Mouse (Mus musculus) limb, embryonic 13.5 days (tissue): ENCODE measurements around the gene Rexo2. TPM values are rescaled to one million over a fixed set of nuclear protein-coding genes. Genes with fewer than 3 reads are reported as not detected.

Source experiments
- ATAC-seq: fragments of 200-750 bp; cut with Nextera tagmentation; 2 replicates; pipeline ENCODE4 v1.8.0; 2017; ENCODE audit warnings: low read depth, moderate number of reproducible peaks, moderate TSS enrichment; ENCODE audit not compliant: low FRiP score
- H3K27ac ChIP-seq: fragments of 300-500 bp; sonication (generic); 2 replicates; pipeline ENCODE4 v1.5.1; 2015; ENCODE audit warnings: inconsistent platforms, mild to moderate bottlenecking, moderate library complexity
- H3K27me3 ChIP-seq: fragments of 300-500 bp; sonication (generic); 2 replicates; pipeline ENCODE4 v1.6.1; 2015; ENCODE audit warnings: mild to moderate bottlenecking, inconsistent platforms
- H3K36me3 ChIP-seq: fragments of 300-500 bp; sonication (generic); 2 replicates; pipeline ENCODE4 v1.6.1; 2015; ENCODE audit warnings: inconsistent platforms, mild to moderate bottlenecking, moderate library complexity
- H3K4me1 ChIP-seq: fragments of 300-500 bp; sonication (generic); 2 replicates; pipeline ENCODE4 v1.6.1; 2015; ENCODE audit warnings: inconsistent platforms
- H3K4me2 ChIP-seq: fragments of 300-500 bp; sonication (generic); replicated peaks from 2 replicates; pipeline ENCODE4 v1.6.1; 2015; ENCODE audit warnings: inconsistent platforms, mild to moderate bottlenecking, moderate library complexity
- H3K4me3 ChIP-seq: fragments of 300-500 bp; sonication (generic); 2 replicates; pipeline ENCODE4 v1.5.1; 2015; ENCODE audit warnings: moderate library complexity, mild to moderate bottlenecking, inconsistent platforms
- H3K9ac ChIP-seq: fragments of 300-500 bp; sonication (generic); 2 replicates; pipeline ENCODE4 v1.6.1; 2015; ENCODE audit warnings: mild to moderate bottlenecking, inconsistent platforms
- H3K9me3 ChIP-seq: fragments of 300-500 bp; sonication (generic); 2 replicates; pipeline ENCODE4 v1.6.1; 2016; ENCODE audit warnings: inconsistent platforms
- WGBS: fragments of 180-500 bp; shearing (Covaris S2); methylation state at CpG from one replicate; pipeline ENCODE4 v1.1.7; 2015; 5-methylcytosine and 5-hydroxymethylcytosine counted together
- polyA plus RNA-seq: library from polyadenylated mRNA; unstranded; fragments of >200 nt; fragmentation: Nextera tagmentation; extraction: Ambion mirVana; gene quantifications from 2 replicates; pipeline ENCODE4 v1.2.1, GENCODE M21; 2015

Gene Rexo2
- polyA plus RNA-seq, 1 experiment from 2014 or later: 114 TPM

GRCm38 (mm10) chr9:48465671-48466070, 14.8 kb downstream of the Rexo2 start:
- Histone ChIP-seq H3K27me3 (no peaks in the 10 kb centered on the region), H3K4me2 (no peak overlapping the region), H3K9me3 (no peaks in the 10 kb centered on the region; the same call in 1 of the 2 replicates), H3K9ac (no peak overlapping the region), H3K4me3 (no peak overlapping the region), H3K36me3 (peaks cover 54% of the 10 kb centered on the region), H3K27ac (no peak overlapping the region), H3K4me1 (no peaks in the 10 kb centered on the region)
- ATAC-seq: no peak
- WGBS: 95% methylated on average over 3 of the region's 3 CpGs

DNA sequence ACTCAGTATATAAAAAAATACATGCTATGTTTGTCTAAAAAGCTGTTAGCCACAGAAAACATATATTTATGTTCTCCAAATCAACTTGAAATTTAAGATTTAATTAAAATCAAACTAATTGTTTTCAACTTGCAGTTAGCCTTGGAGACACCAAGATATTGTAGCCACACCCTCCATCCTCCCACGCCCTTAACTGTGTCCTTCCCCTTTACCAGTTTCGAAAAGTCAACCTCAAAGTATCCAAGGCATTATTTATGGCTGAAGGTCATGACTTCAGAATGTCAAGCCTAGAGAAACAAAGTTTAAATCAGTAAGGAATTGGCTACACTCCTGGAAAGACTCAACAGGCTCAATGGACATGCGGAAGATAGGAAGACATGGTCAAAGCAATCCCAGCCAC, 18.9 kb downstream of the Rexo2 start:
- Histone ChIP-seq H3K9ac (no peak overlapping the region), H3K9me3 (no peaks in the 10 kb centered on the region; the same call in 1 of the 2 replicates), H3K4me1 (no peaks in the 10 kb centered on the region), H3K36me3 (peaks cover 14% of the 10 kb centered on the region), H3K4me2 (no peak overlapping the region), H3K27ac (no peak overlapping the region), H3K27me3 (no peaks in the 10 kb centered on the region), H3K4me3 (no peak overlapping the region)
- WGBS: 89% methylated on average over 3 of the region's 3 CpGs
- ATAC-seq: no peak

GRCm38 (mm10) chr9:48460720-48461119, 19.7 kb downstream of the Rexo2 start:
- H3K9me3 ChIP-seq: no peaks in the 10 kb centered on the region; the same call in 1 of the 2 replicates
- no peak overlapping the region for H3K27ac ChIP-seq
- H3K9ac ChIP-seq: no peak overlapping the region
- no peaks in the 10 kb centered on the region for H3K27me3 ChIP-seq
- peaks cover 7% of the 10 kb centered on the region for H3K36me3 ChIP-seq
- H3K4me1 ChIP-seq: no peaks in the 10 kb centered on the region
- H3K4me3 ChIP-seq: no peak overlapping the region
- 91% methylated on average over 8 of the region's 8 CpGs for WGBS
- no peak overlapping the region for H3K4me2 ChIP-seq
- no peak for ATAC-seq

GRCm38 (mm10) chr9:48459391-48459790, 21.0 kb downstream of the Rexo2 start:
- no peaks in the 10 kb centered on the region for H3K27me3 ChIP-seq
- no peak overlapping the region for H3K27ac ChIP-seq
- no peaks in the 10 kb centered on the region for H3K9me3 ChIP-seq
- no peaks in the 10 kb centered on the region for H3K4me1 ChIP-seq
- ATAC-seq: no peak
- WGBS: 90% methylated on average over 5 of the region's 5 CpGs
- no peak overlapping the region for H3K4me2 ChIP-seq
- no peaks in the 10 kb centered on the region for H3K36me3 ChIP-seq
- H3K9ac ChIP-seq: no peak overlapping the region
- H3K4me3 ChIP-seq: no peak overlapping the region

DNA sequence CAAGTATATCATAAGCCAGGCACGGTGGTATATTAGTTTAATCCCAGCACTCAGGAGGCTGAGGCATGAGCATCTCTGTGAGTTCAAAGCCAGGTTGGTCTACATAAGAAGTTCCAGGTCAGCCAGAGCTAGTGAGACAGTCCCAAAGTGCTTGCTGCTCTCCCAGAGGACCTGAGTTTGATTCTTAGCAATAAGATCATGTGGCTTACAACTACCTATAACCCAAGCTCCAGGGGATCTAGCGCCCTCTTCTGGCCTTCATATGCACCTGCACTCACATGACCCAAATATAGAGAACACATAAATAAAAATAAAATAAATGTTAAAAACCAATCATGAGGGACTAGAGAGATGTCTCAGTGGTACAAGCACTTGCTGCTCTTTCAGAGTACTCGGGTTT, 21.5 kb downstream of the Rexo2 start:
- no peak overlapping the region for H3K4me3 ChIP-seq
- H3K9ac ChIP-seq: no peak overlapping the region
- H3K27me3 ChIP-seq: no peaks in the 10 kb centered on the region
- H3K4me2 ChIP-seq: no peak overlapping the region
- WGBS: 71% methylated on average over 3 of the region's 3 CpGs
- H3K36me3 ChIP-seq: no peaks in the 10 kb centered on the region
- no peaks in the 10 kb centered on the region for H3K4me1 ChIP-seq
- no peak overlapping the region for H3K27ac ChIP-seq
- no peak for ATAC-seq
- H3K9me3 ChIP-seq: no peaks in the 10 kb centered on the region

DNA sequence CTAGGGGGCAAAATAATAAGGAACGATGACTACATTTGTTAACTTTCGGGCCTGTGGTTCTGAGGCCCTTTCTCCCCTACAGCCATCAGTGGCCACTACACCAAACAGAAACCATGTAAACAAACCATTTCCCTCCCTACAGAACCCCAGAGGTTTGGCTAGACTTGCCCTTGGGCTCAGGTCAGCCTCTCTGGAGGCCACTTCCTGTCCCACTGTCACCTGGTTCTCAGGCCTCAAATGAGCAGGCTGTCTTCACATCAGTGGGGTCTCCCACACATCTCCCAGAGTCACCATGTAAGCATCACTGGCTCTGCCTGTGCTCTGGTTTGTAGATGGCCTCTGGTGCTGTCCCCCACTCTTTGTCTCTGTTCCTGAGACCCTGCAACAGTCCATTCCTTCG, 24.5 kb downstream of the Rexo2 start:
- H3K4me3 ChIP-seq: no peak overlapping the region
- 78% methylated on average over 3 of the region's 3 CpGs for WGBS
- H3K27ac ChIP-seq: no peak overlapping the region
- no peaks in the 10 kb centered on the region for H3K9me3 ChIP-seq
- no peaks in the 10 kb centered on the region for H3K27me3 ChIP-seq
- ATAC-seq: no peak
- no peaks in the 10 kb centered on the region for H3K36me3 ChIP-seq
- no peak overlapping the region for H3K4me2 ChIP-seq
- no peak overlapping the region for H3K9ac ChIP-seq
- H3K4me1 ChIP-seq: 0 out of 2 replicates have a peak, but pooled peaks cover 7% of the 10 kb centered on the region

- WGBS: 89% methylated on average over 17 of the region's 17 CpGs
- no peak overlapping the region for H3K4me3 ChIP-seq
- no peak overlapping the region for H3K4me2 ChIP-seq
- H3K9ac ChIP-seq: no peak overlapping the region
- 0 out of 2 replicates have a peak, but pooled peaks cover 7% of the 10 kb centered on the region for H3K4me1 ChIP-seq
- no peaks in the 10 kb centered on the region for H3K9me3 ChIP-seq
- H3K36me3 ChIP-seq: no peaks in the 10 kb centered on the region
- H3K27me3 ChIP-seq: no peaks in the 10 kb centered on the region
- no peak overlapping the region for H3K27ac ChIP-seq
- no peak for ATAC-seq
These were observed 30.4 kb downstream of the Rexo2 start for GRCm38 (mm10) chr9:48450066-48450465.

DNA sequence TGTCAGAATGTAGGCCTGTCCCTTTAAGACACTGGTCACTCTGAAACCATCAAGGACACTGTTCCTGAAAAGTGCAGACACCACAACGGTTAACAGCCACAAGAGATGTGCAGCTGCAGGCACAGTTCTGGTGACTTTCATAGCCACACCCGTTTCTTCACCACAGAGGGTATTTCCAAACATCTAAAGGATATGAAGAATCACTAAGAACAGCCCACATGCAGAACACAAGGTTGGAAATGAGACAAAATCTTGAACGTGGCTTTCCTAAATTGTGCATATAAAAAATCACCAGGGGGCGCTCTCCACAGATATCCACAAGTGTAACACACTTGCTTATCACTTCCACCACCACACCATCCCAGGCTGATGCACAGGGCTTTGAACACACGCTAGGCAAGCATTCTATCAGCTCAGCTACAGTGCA, 32.6 kb downstream of the Rexo2 start:
- no peaks in the 10 kb centered on the region for H3K9me3 ChIP-seq
- no peak overlapping the region for H3K9ac ChIP-seq
- H3K4me3 ChIP-seq: no peak overlapping the region
- H3K27me3 ChIP-seq: no peaks in the 10 kb centered on the region
- 40% methylated on average over 5 of the region's 5 CpGs for WGBS
- H3K4me1 ChIP-seq: 0 out of 2 replicates have a peak, but pooled peaks cover 7% of the 10 kb centered on the region
- H3K4me2 ChIP-seq: no peak overlapping the region
- no peak overlapping the region for H3K27ac ChIP-seq
- no peaks in the 10 kb centered on the region for H3K36me3 ChIP-seq
- ATAC-seq: no peak

GRCm38 (mm10) chr9:48444821-48445220, 35.6 kb downstream of the Rexo2 start:
- H3K9ac ChIP-seq: no peak overlapping the region
- H3K4me2 ChIP-seq: no peak overlapping the region
- WGBS: 82% methylated on average over 2 of the region's 2 CpGs

DNA sequence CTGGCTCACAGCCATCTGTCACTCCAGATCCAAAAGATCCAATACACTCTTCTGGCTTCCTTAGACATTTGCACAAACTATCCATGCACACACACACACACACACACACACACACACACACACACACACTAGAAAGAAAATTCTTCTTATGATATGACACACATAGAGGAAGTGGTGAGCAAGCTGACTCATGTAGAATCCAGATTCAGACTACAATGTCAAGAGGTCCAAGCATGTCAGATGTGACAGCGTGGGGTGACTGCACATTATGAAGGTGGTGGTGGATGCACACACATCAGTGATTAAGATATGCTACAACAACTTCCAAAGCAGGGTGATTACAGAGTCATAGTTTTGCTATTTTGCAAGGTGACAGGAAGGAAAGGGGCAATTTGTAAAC, 36.5 kb downstream of the Rexo2 start:
- WGBS: 88% methylated on average over 1 of the region's 1 CpGs
- Histone ChIP-seq H3K9me3 (no peaks in the 10 kb centered on the region), H3K4me1 (no peaks in the 10 kb centered on the region), H3K4me2 (no peak overlapping the region), H3K36me3 (no peaks in the 10 kb centered on the region), H3K9ac (no peak overlapping the region), H3K27me3 (no peaks in the 10 kb centered on the region), H3K4me3 (no peak overlapping the region), H3K27ac (no peak overlapping the region)
- no peak for ATAC-seq

More at GRCm38 (mm10) chr9:48444821-48445220, 35.6 kb downstream of the Rexo2 start:
- H3K36me3 ChIP-seq: no peaks in the 10 kb centered on the region
- H3K4me3 ChIP-seq: no peak overlapping the region
- no peaks in the 10 kb centered on the region for H3K4me1 ChIP-seq
- ATAC-seq: no peak
- no peaks in the 10 kb centered on the region for H3K9me3 ChIP-seq
- H3K27me3 ChIP-seq: no peaks in the 10 kb centered on the region
- no peak overlapping the region for H3K27ac ChIP-seq

- Histone ChIP-seq H3K4me1 (no peaks in the 10 kb centered on the region), H3K27ac (no peak overlapping the region), H3K9me3 (no peaks in the 10 kb centered on the region), H3K27me3 (no peaks in the 10 kb centered on the region), H3K36me3 (no peaks in the 10 kb centered on the region), H3K4me2 (no peak overlapping the region), H3K9ac (no peak overlapping the region), H3K4me3 (no peak overlapping the region)
- ATAC-seq: no peak
- 74% methylated on average over 8 of the region's 8 CpGs for WGBS
These were observed 48.0 kb downstream of the Rexo2 start for GRCm38 (mm10) chr9:48432449-48432848.

GRCm38 (mm10) chr9:48427176-48427575, 53.2 kb downstream of the Rexo2 start:
- 88% methylated on average over 7 of the region's 7 CpGs for WGBS
- Histone ChIP-seq H3K36me3 (no peaks in the 10 kb centered on the region), H3K4me3 (no peak overlapping the region), H3K9ac (no peak overlapping the region), H3K4me2 (no peak overlapping the region), H3K4me1 (no peaks in the 10 kb centered on the region), H3K9me3 (no peaks in the 10 kb centered on the region), H3K27me3 (no peaks in the 10 kb centered on the region), H3K27ac (no peak overlapping the region)
- ATAC-seq: no peak

DNA sequence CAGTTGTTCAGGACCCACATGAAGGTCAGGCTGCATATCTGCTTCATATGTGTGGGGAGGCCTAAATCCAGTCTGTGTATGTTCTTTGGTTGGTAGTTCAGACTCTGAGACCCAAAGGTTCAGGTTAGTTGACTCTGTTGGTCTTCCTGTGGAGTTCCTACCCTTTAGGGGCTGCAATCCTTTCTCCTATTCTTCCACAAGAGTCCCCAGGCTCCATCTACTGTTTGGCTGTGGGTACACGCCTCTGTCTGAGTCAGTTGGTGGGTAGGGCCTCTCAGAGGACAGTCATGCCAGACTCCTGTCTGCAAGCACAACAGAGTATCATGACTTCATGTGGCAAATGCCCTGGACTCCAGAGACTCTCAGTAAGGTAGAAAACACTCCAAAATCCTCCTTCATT, 57.2 kb downstream of the Rexo2 start:
- no peaks in the 10 kb centered on the region for H3K9me3 ChIP-seq
- no peak for ATAC-seq
- no peak overlapping the region for H3K4me2 ChIP-seq
- no peak overlapping the region for H3K27ac ChIP-seq
- no peaks in the 10 kb centered on the region for H3K36me3 ChIP-seq
- H3K4me1 ChIP-seq: no peaks in the 10 kb centered on the region
- 53% methylated on average over 1 of the region's 1 CpGs for WGBS
- H3K9ac ChIP-seq: no peak overlapping the region
- H3K27me3 ChIP-seq: no peaks in the 10 kb centered on the region
- H3K4me3 ChIP-seq: no peak overlapping the region
